Mouse (Mus musculus) lung, embryonic 16.5 days (tissue): ENCODE measurements around the gene Cage1. TPM values are rescaled to one million over a fixed set of nuclear protein-coding genes. Genes with fewer than 3 reads are reported as not detected.

Source experiments
- ATAC-seq: fragments of 200-750 bp; cut with Nextera tagmentation; 2 replicates; pipeline ENCODE4 v1.8.0; 2017; ENCODE audit warnings: low read depth, mild to moderate bottlenecking, moderate library complexity
- H3K27ac ChIP-seq: fragments of 300-500 bp; sonication (generic); 2 replicates; pipeline ENCODE4 v1.5.1; 2014; ENCODE audit warnings: mild to moderate bottlenecking, control low read depth, low read length
- H3K27me3 ChIP-seq: fragments of 300-500 bp; sonication (generic); 2 replicates; pipeline ENCODE4 v1.6.1; 2014; ENCODE audit warnings: low read depth, low read length, mixed read lengths; ENCODE audit not compliant: control insufficient read depth, insufficient read depth
- H3K36me3 ChIP-seq: fragments of 300-500 bp; sonication (generic); 2 replicates; pipeline ENCODE4 v1.6.1; 2014; ENCODE audit warnings: low read length; ENCODE audit not compliant: control insufficient read depth, insufficient read depth
- H3K4me1 ChIP-seq: fragments of 300-500 bp; sonication (generic); replicated peaks from 2 replicates; pipeline ENCODE4 v1.6.1; 2014; ENCODE audit warnings: low read length, mixed read lengths; ENCODE audit not compliant: control insufficient read depth, insufficient read depth
- H3K4me2 ChIP-seq: fragments of 300-500 bp; sonication (generic); 2 replicates; pipeline ENCODE4 v1.6.1; 2014; ENCODE audit warnings: low read depth, low read length, control low read depth
- H3K4me3 ChIP-seq: fragments of 300-500 bp; sonication (generic); 2 replicates; pipeline ENCODE4 v1.5.1; 2014; ENCODE audit warnings: mild to moderate bottlenecking, low read length, control low read depth
- H3K9ac ChIP-seq: fragments of 300-500 bp; sonication (generic); 2 replicates; pipeline ENCODE4 v1.6.1; 2014; ENCODE audit warnings: low read length, control low read depth
- H3K9me3 ChIP-seq: fragments of 300-500 bp; sonication (generic); 2 replicates; pipeline ENCODE4 v1.6.1; 2016; ENCODE audit warnings: low read length; ENCODE audit not compliant: control insufficient read depth
- WGBS: fragments of 180-500 bp; shearing (Covaris S2); extraction: QIAGEN DNeasy Blood & Tissue Kit; methylation state at CpG from one replicate; pipeline ENCODE4 v1.1.7; 2014; 5-methylcytosine and 5-hydroxymethylcytosine counted together
- polyA plus RNA-seq: library from polyadenylated mRNA; unstranded; fragments of >200 nt; fragmentation: Nextera tagmentation; extraction: Ambion mirVana; gene quantifications from 2 replicates; pipeline ENCODE4 v1.2.1, GENCODE M21; 2015

Gene Cage1
- 1.1 and 1.9 TPM in 2 replicates for polyA plus RNA-seq

GRCm38 (mm10) chr13:38037044-38037687 lies at the start of gene Cage1:
Gene Cage1 (minus strand): TSS chr13:38037069.
- Histone ChIP-seq H3K36me3 (peaks cover 15% of the 10 kb centered on the region), H3K27me3 (no peaks in the 10 kb centered on the region), H3K4me3 (peak within 1 kb of the TSS; percentile 95), H3K4me2 (peak within 1 kb of the TSS; percentile 84), H3K9me3 (no peaks in the 10 kb centered on the region), H3K9ac (peak within 1 kb of the TSS; percentile 93), H3K4me1 (peaks cover 20% of the 10 kb centered on the region), H3K27ac (peak within 1 kb of the TSS; percentile 78)
- ATAC-seq: peak; percentile 97
- WGBS: under 1% methylated on average over 47 of the region's 47 CpGs

GRCm38 (mm10) chr13:38081161-38081560 lies 44.3 kb upstream of the Cage1 start:
- no peak overlapping the region for H3K4me2 ChIP-seq
- H3K36me3 ChIP-seq: no peaks in the 10 kb centered on the region
- H3K4me1 ChIP-seq: peaks cover 2% of the 10 kb centered on the region; the same call in 1 of the 2 replicates
- no peaks in the 10 kb centered on the region for H3K27me3 ChIP-seq
- 77% methylated on average over 7 of the region's 7 CpGs for WGBS
- no peak overlapping the region for H3K27ac ChIP-seq
- H3K9me3 ChIP-seq: no peaks in the 10 kb centered on the region
- H3K4me3 ChIP-seq: no peak overlapping the region
- no peak for ATAC-seq
- no peak overlapping the region for H3K9ac ChIP-seq

- H3K4me1 ChIP-seq: peaks cover 2% of the 10 kb centered on the region; the same call in 1 of the 2 replicates
- H3K36me3 ChIP-seq: no peaks in the 10 kb centered on the region
- no peak overlapping the region for H3K9ac ChIP-seq
- 78% methylated on average over 14 of the region's 14 CpGs for WGBS
- no peak overlapping the region for H3K27ac ChIP-seq
- no peaks in the 10 kb centered on the region for H3K27me3 ChIP-seq
- no peaks in the 10 kb centered on the region for H3K9me3 ChIP-seq
- ATAC-seq: no peak
- H3K4me2 ChIP-seq: no peak overlapping the region
- no peak overlapping the region for H3K4me3 ChIP-seq
These were observed 43.9 kb upstream of the Cage1 start for GRCm38 (mm10) chr13:38080725-38081124.

GRCm38 (mm10) chr13:38080014-38080413 lies 43.1 kb upstream of the Cage1 start:
- Histone ChIP-seq H3K4me3 (no peak overlapping the region), H3K9me3 (no peaks in the 10 kb centered on the region), H3K4me1 (peaks cover 2% of the 10 kb centered on the region; the same call in 1 of the 2 replicates), H3K36me3 (no peaks in the 10 kb centered on the region), H3K27me3 (no peaks in the 10 kb centered on the region), H3K4me2 (no peak overlapping the region), H3K27ac (no peak overlapping the region), H3K9ac (no peak overlapping the region)
- 32% methylated on average over 9 of the region's 9 CpGs for WGBS
- no peak for ATAC-seq

- no peak overlapping the region for H3K27ac ChIP-seq
- H3K27me3 ChIP-seq: no peaks in the 10 kb centered on the region
- H3K9ac ChIP-seq: no peak overlapping the region
- no peak overlapping the region for H3K4me3 ChIP-seq
- 63% methylated on average over 5 of the region's 5 CpGs for WGBS
- H3K4me2 ChIP-seq: no peak overlapping the region
- H3K9me3 ChIP-seq: no peaks in the 10 kb centered on the region
- ATAC-seq: no peak
- H3K4me1 ChIP-seq: peaks cover 2% of the 10 kb centered on the region; the same call in 1 of the 2 replicates
- no peaks in the 10 kb centered on the region for H3K36me3 ChIP-seq
These were observed 42.5 kb upstream of the Cage1 start for GRCm38 (mm10) chr13:38079366-38079765.

GRCm38 (mm10) chr13:38078836-38079235 lies 42.0 kb upstream of the Cage1 start:
- H3K9me3 ChIP-seq: no peaks in the 10 kb centered on the region
- H3K9ac ChIP-seq: no peak overlapping the region
- H3K27me3 ChIP-seq: no peaks in the 10 kb centered on the region
- no peak for ATAC-seq
- H3K27ac ChIP-seq: no peak overlapping the region
- WGBS: 56% methylated on average over 6 of the region's 6 CpGs
- H3K36me3 ChIP-seq: no peaks in the 10 kb centered on the region
- H3K4me1 ChIP-seq: peaks cover 2% of the 10 kb centered on the region; the same call in 1 of the 2 replicates
- H3K4me3 ChIP-seq: no peak overlapping the region
- H3K4me2 ChIP-seq: no peak overlapping the region

- peaks cover 2% of the 10 kb centered on the region; the same call in 1 of the 2 replicates for H3K4me1 ChIP-seq
- H3K27me3 ChIP-seq: no peaks in the 10 kb centered on the region
- H3K4me2 ChIP-seq: peak overlapping the region; percentile 25; the same call in 1 of the 2 replicates
- H3K9ac ChIP-seq: no peak overlapping the region
- 0 out of 2 replicates have a peak, but pooled peaks have one; percentile 52 for ATAC-seq
- no peak overlapping the region for H3K4me3 ChIP-seq
- no peak overlapping the region for H3K27ac ChIP-seq
- no peaks in the 10 kb centered on the region for H3K9me3 ChIP-seq
- no peaks in the 10 kb centered on the region for H3K36me3 ChIP-seq
- 20% methylated on average over 11 of the region's 11 CpGs for WGBS
These were observed 40.2 kb upstream of the Cage1 start for GRCm38 (mm10) chr13:38077113-38077512.

GRCm38 (mm10) chr13:38074404-38074803 lies 37.5 kb upstream of the Cage1 start:
- H3K27me3 ChIP-seq: no peaks in the 10 kb centered on the region
- no peak for ATAC-seq
- no peaks in the 10 kb centered on the region for H3K36me3 ChIP-seq
- H3K4me1 ChIP-seq: peaks cover 5% of the 10 kb centered on the region
- no peak overlapping the region for H3K4me3 ChIP-seq
- WGBS: 16% methylated on average over 5 of the region's 5 CpGs
- no peak overlapping the region for H3K4me2 ChIP-seq
- no peak overlapping the region for H3K9ac ChIP-seq
- no peaks in the 10 kb centered on the region for H3K9me3 ChIP-seq
- H3K27ac ChIP-seq: no peak overlapping the region

GRCm38 (mm10) chr13:38073374-38074307 lies 36.8 kb upstream of the Cage1 start:
- H3K27ac ChIP-seq: no peak overlapping the region
- H3K9ac ChIP-seq: no peak overlapping the region
- H3K4me3 ChIP-seq: no peak overlapping the region
- ATAC-seq: no peak
- no peak overlapping the region for H3K4me2 ChIP-seq
- no peaks in the 10 kb centered on the region for H3K9me3 ChIP-seq
- H3K36me3 ChIP-seq: no peaks in the 10 kb centered on the region
- H3K4me1 ChIP-seq: peaks cover 3% of the 10 kb centered on the region
- 68% methylated on average over 17 of the region's 18 CpGs for WGBS
- no peaks in the 10 kb centered on the region for H3K27me3 ChIP-seq
